Mouse (Mus musculus) heart, embryonic 16.5 days (tissue): ENCODE measurements at regions not wholly inside any gene's neighbourhood (a gene's known extent, or its start where the extent isn't known, plus 50 kb on each side); places are given as distances from the start of the nearest gene placed in this dataset.

Experiments
- ATAC-seq: fragments of 200-750 bp; cut with Nextera tagmentation; replicated peaks from 2 replicates; pipeline ENCODE4 v1.8.0; 2017; ENCODE audit warnings: moderate number of reproducible peaks; ENCODE audit not compliant: insufficient read depth, low FRiP score; ENCODE audit errors: extremely low read depth
- H3K27ac ChIP-seq: fragments of 300-500 bp; sonication (generic); 2 replicates; pipeline ENCODE4 v1.5.1; 2014; ENCODE audit warnings: mild to moderate bottlenecking, low read length, control low read depth, moderate library complexity
- H3K27me3 ChIP-seq: fragments of 300-500 bp; sonication (generic); 2 replicates; pipeline ENCODE4 v1.6.1; 2014; ENCODE audit warnings: low read length, mixed read lengths; ENCODE audit not compliant: control insufficient read depth, insufficient read depth
- H3K36me3 ChIP-seq: fragments of 300-500 bp; sonication (generic); 2 replicates; pipeline ENCODE4 v1.6.1; 2014; ENCODE audit not compliant: control insufficient read depth, insufficient read depth
- H3K4me1 ChIP-seq: fragments of 300-500 bp; sonication (generic); 2 replicates; pipeline ENCODE4 v1.6.1; 2014; ENCODE audit warnings: low read length, mixed read lengths; ENCODE audit not compliant: control insufficient read depth, insufficient read depth
- H3K4me2 ChIP-seq: fragments of 300-500 bp; sonication (generic); 2 replicates; pipeline ENCODE4 v1.6.1; 2014; ENCODE audit warnings: low read depth, mild to moderate bottlenecking, control low read depth, low read length
- H3K4me3 ChIP-seq: fragments of 300-500 bp; sonication (generic); 2 replicates; pipeline ENCODE4 v1.5.1; 2014; ENCODE audit warnings: mild to moderate bottlenecking, control low read depth, low read length
- H3K9ac ChIP-seq: fragments of 300-500 bp; sonication (generic); 2 replicates; pipeline ENCODE4 v1.6.1; 2014; ENCODE audit warnings: low read length, control low read depth
- H3K9me3 ChIP-seq: fragments of 300-500 bp; sonication (generic); replicated peaks from 2 replicates; pipeline ENCODE4 v1.6.1; 2016; ENCODE audit warnings: low read length; ENCODE audit not compliant: control insufficient read depth
- WGBS: fragments of 180-500 bp; shearing (Covaris S2); extraction: QIAGEN DNeasy Blood & Tissue Kit; methylation state at CpG from one replicate; pipeline ENCODE4 v1.1.7; 2014; 5-methylcytosine and 5-hydroxymethylcytosine counted together

DNA sequence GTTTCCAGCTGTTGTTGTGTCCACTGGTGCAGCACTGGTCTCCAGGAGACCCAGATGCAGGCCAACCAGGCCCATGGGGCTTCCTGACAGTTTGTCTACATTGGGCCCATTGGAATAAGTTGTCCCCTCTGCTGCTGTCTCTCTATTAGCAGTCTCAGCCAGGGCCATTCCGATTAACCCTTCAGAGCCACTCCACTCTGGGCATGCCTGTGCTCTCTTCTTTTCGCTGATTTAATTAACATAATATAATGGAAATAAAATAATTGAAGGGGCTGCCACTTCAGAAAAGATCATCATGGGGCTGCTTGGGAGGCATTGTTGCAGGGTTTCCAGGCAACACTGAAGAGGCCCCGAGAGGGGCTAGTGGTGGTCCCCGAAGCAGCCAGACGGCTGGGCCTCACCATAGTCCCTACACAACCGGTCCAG, 231.5 kb downstream of the Mycn start:
- no peak overlapping the region for H3K27ac ChIP-seq

DNA sequence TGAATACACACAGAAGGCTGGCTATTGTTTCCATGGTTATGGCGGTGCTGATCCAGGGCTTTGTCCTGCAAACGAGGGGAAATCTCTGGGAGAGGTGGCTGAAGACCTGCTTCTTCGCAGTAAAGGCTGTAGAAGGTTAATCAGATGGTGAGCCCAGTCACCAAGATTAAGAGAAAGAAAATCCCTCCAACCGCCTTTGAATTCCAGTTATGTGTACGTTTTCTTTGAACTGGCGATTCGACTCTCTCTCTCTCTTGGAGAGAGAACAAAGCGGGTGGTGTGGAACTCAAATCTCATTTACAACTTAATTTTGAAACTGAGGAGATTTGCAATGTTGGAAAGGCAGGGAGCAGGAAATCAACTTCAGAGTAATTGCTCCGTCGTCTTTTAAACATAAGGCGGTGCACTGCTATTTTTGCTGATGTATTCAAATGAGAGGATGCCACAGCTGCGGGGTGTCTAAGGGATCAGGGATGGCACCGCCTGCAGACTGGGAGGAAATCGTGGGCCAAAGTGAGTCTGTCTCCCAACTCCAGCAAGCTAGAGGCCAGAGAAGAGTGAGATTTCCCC, 232.7 kb downstream of the Mycn start:
- WGBS, result 51% methylated on average over 14 of the region's 14 CpGs
- no peaks in the 10 kb centered on the region for H3K4me1 ChIP-seq
- ATAC-seq, result no peak
- H3K4me2 ChIP-seq, result no peak overlapping the region
- H3K27ac ChIP-seq, result no peak overlapping the region
- H3K9ac ChIP-seq, result no peak overlapping the region
- no peaks in the 10 kb centered on the region for H3K36me3 ChIP-seq
- no peak overlapping the region for H3K4me3 ChIP-seq
- H3K27me3 ChIP-seq, result no peaks in the 10 kb centered on the region
- 0 out of 2 replicates have a peak, but pooled peaks cover 4% of the 10 kb centered on the region for H3K9me3 ChIP-seq

More for the DNA sequence above, 231.5 kb downstream of the Mycn start:
- Histone ChIP-seq H3K4me1 (no peaks in the 10 kb centered on the region), H3K9ac (no peak overlapping the region), H3K27me3 (no peaks in the 10 kb centered on the region), H3K4me2 (no peak overlapping the region), H3K9me3 (0 out of 2 replicates have a peak, but pooled peaks cover 4% of the 10 kb centered on the region), H3K4me3 (no peak overlapping the region), H3K36me3 (no peaks in the 10 kb centered on the region)
- 79% methylated on average over 6 of the region's 6 CpGs for WGBS
- no peak for ATAC-seq

DNA sequence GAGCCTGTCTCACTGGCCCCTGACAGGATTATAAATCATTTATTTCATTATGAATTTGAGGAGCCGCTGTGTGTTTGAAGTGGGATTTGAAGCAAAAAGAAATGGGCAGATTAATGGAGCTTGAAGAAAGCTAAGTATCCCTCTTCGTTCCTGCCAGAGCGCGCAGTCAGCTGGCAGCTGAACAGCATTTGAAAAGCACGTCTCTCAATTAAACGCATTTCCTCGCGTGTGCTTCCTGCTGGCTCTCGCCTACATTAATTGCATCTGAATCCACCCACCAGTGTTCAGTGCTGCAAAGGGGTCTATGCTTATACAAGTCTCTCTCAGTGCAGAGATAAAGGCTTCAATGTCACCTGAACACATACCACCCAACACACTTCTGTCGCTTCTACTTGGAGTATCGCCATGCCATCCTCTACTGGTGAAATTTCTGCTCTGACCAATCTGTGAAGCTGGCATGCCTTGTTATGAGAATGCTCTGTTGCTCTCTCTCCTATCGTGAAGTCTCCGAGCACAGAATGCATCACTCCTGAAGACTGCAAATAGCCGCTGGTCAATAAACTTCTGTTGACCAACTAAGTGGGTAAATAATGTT, 235.3 kb downstream of the Mycn start:
- Histone ChIP-seq H3K4me1 (no peaks in the 10 kb centered on the region), H3K36me3 (no peaks in the 10 kb centered on the region), H3K27me3 (no peaks in the 10 kb centered on the region), H3K9me3 (0 out of 2 replicates have a peak, but pooled peaks cover 4% of the 10 kb centered on the region), H3K4me3 (no peak overlapping the region), H3K9ac (no peak overlapping the region), H3K4me2 (no peak overlapping the region), H3K27ac (no peak overlapping the region)
- 92% methylated on average over 14 of the region's 14 CpGs for WGBS
- ATAC-seq, result no peak

DNA sequence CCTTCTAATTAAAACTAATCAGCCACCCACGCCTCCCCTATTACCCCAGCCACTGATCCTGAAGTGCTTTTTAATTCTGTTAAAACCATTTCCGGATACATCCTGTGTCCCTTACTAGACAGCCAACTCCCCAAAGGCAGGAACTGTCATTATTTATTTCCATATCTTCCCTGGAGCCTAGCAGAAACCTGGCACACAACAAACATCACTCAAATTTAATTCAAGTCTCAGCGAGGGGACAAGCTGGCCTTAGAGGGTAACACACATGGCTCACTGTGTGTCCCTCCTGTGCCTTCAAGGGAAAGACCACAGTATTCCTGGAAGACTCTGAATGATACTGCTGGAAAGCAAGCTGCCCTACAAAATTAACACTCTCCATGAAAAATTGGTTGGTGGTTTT, 240.0 kb downstream of the Mycn start:
- no peak for ATAC-seq
- H3K27ac ChIP-seq, result no peak overlapping the region
- 61% methylated on average over 3 of the region's 3 CpGs for WGBS

DNA sequence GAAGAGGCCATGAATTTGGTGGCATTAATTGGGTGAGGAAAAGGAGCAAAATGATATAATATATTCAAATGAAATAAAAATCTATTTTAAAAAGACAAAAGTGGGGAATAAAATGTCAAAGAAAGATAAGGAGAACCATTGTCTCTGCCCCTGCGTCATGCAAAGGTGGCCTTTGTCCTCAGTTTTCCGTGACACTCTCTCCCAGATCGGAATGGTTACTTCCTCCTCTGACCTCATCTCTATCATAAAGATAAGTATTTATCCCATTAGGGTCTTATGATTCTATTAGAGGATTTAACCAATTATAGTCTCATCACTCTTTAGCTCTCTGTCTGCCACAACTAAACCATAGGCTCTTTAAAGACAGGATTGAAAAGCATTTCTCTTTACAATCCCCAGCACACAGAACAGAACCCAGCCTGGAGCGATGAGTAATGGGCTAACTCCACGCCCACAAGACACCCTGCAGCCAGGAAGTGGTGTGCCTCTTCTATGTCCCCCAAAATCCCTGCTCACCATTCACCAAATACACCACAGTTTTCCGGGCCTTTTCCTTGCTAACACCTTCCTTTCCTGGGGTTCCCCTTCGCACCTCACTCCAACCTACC, 240.6 kb downstream of the Mycn start:
- ATAC-seq, result no peak
- Histone ChIP-seq H3K27me3 (no peaks in the 10 kb centered on the region), H3K36me3 (no peaks in the 10 kb centered on the region), H3K27ac (no peak overlapping the region), H3K4me2 (no peak overlapping the region), H3K9ac (no peak overlapping the region), H3K9me3 (no peaks in the 10 kb centered on the region), H3K4me3 (no peak overlapping the region), H3K4me1 (no peaks in the 10 kb centered on the region)
- WGBS, result 70% methylated on average over 7 of the region's 7 CpGs

More for the DNA sequence above, 240.0 kb downstream of the Mycn start:
- Histone ChIP-seq H3K27me3 (no peaks in the 10 kb centered on the region), H3K9ac (no peak overlapping the region), H3K9me3 (no peaks in the 10 kb centered on the region), H3K4me3 (no peak overlapping the region), H3K4me1 (no peaks in the 10 kb centered on the region), H3K4me2 (no peak overlapping the region), H3K36me3 (no peaks in the 10 kb centered on the region)

DNA sequence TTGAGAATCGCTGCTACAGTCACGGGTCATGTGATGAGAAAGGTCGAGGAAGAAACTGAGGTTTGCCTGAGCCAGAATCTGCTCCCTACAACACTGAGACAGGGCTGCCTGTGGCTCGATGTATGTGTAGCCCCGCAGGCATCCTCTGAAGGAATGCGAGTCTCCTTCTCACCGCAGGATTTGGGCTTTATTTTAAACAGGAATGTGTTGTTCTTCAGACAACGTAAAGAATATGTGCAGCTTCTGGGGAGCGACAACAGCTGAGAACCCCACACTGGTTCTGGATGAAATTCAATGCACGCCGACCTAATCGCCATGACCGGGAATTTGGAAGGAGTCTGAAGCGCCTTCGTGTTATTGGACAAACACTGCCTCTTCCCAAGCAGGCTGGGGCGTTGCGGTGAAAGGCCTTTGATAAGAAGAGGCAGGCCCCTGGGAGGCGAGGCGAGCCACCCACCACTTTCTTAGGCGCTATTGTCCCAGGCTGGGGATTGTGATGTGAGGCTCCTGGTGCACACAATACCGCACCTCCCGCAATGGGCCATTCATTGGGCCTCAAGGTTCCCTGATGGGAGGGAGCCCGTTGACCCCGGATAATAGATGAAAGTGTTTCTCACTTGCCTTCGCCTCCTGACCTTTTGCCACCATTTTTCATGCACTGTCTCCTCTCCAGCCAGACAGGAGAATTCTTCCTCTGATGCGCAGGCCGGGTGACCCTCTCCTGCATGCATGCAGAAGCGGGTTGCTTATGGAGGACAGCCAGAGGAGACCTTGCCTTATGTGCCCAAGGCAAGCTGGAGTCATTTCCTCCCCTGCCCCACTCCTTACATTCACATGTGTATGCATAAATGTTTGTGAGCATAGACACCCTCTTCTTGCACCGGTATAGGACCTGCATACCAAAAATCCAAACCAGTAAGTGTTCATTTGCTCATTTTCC, 247.6 kb downstream of the Mycn start:
- Histone ChIP-seq H3K4me3 (0 out of 2 replicates have a peak overlapping the region, but pooled peaks have one; percentile 0), H3K27ac (no peak overlapping the region), H3K4me2 (peak overlapping the region; percentile 50), H3K4me1 (no peaks in the 10 kb centered on the region), H3K9ac (0 out of 2 replicates have a peak overlapping the region, but pooled peaks have one; percentile 9), H3K27me3 (no peaks in the 10 kb centered on the region), H3K36me3 (no peaks in the 10 kb centered on the region), H3K9me3 (no peaks in the 10 kb centered on the region)
- ATAC-seq, result no peak
- WGBS, result 28% methylated on average over 29 of the region's 29 CpGs

DNA sequence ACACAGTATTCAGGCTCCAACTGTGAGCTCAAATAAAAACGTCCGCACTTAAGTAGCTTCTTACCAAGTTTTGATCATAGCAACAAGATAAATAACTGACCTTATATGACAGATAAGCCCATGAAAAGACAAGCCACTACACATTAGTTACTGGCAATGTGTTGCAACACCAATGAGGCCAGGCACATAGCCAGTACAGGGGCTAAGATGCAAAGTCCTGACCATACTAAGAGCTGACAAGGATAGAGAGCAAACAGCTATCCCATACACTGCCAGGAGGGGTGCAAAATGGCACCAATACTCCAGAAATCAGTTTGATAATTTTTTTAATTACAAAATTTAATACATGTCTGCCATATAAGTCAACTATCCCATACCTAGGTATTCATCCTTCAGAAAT, 254.3 kb downstream of the Mycn start:
- Histone ChIP-seq H3K4me1 (peaks cover 18% of the 10 kb centered on the region), H3K4me3 (no peak overlapping the region), H3K27me3 (no peaks in the 10 kb centered on the region), H3K9me3 (no peaks in the 10 kb centered on the region), H3K36me3 (no peaks in the 10 kb centered on the region), H3K27ac (no peak overlapping the region), H3K4me2 (no peak overlapping the region), H3K9ac (no peak overlapping the region)
- ATAC-seq, result no peak
- WGBS, result 71% methylated on average over 2 of the region's 2 CpGs

DNA sequence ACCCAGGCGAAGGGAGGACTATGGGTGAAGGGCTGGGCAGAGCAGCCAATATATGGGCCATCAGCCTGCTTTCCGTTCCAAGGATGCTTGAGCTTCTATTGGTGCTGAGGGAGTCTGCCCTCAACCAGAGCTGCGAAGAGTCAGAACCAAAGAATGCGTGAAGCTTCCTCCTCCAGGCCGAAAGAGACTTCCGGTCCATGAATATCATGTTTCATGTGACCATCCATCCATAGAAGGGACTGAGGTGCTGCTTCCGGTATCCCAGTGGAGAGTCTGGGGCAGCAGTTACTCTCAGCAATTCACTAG, 256.5 kb downstream of the Mycn start:
- 49% methylated on average over 7 of the region's 7 CpGs for WGBS
- no peak overlapping the region for H3K27ac ChIP-seq
- no peak overlapping the region for H3K9ac ChIP-seq
- H3K4me1 ChIP-seq, result peaks cover 20% of the 10 kb centered on the region
- no peaks in the 10 kb centered on the region for H3K27me3 ChIP-seq
- H3K4me3 ChIP-seq, result no peak overlapping the region
- no peaks in the 10 kb centered on the region for H3K9me3 ChIP-seq
- no peaks in the 10 kb centered on the region for H3K36me3 ChIP-seq
- no peak for ATAC-seq
- H3K4me2 ChIP-seq, result peak overlapping the region; percentile 27
